Mouse (Mus musculus): ENCODE measurements at regions not wholly inside any gene's neighbourhood (a gene's known extent, or its start where the extent isn't known, plus 50 kb on each side); places are given as distances from the start of the nearest gene placed in this dataset.

GRCm38 (mm10) chr1:146106882-146107281 is 387.7 kb upstream of the Brinp3 start:
- DNase-seq = peak; percentile 46

All from retina, postnatal 1 day (tissue).